Mouse (Mus musculus): ENCODE data around the gene Ccdc153. TPM values are rescaled to one million over a fixed set of nuclear protein-coding genes. Genes with fewer than 3 reads are reported as not detected.

Ccdc153 gene
- total RNA-seq (2021), result 2.0 and 3.7 TPM in 2 replicates
- long read RNA-seq, result 0 reads

DNA sequence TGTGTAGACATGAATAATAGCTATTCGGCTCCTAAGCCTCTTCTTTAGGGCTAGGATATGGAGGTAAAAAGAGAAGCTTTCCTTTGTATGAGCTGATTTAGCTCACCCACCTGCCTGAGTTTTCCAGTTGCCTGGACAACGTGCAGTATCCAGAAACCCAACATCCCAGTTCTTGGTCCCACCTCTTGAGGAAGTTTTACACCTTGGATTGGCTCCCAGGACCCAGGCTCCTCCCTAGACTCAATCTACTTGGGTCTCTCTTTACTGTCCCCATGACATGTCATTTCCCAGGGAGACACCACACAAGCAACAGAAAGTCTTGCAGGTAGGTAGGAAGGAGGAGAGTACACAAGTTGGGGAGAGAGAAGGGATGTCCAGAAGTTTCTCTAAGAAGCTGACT is at the start of gene Ccdc153:
Gene Ccdc153, plus strand, starts transcription at position 278 of the 400 bp plus-strand sequence.
- no peak for DNase-seq

DNA sequence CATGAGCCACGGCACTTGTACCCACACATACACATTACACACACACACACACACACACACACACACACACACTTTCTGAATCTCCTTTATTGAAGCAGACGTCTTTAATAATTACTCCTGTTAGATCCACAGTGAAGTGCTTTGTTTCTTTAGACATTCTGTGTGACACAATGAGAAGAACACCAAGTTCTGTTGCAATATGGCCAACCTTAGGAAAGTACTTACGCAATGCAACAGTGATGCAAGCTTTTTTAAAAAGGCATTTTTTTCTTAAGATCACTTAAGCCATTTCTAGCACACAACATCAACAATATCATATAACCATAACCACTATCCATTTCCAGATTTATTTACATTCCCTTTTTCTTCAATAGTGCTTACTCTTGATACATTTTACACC is 49.3 kb upstream of the Ccdc153 start:
- no peak for DNase-seq

- no peak for DNase-seq
Measured at GRCm38 (mm10) chr9:44192312-44192711, 48.2 kb upstream of the Ccdc153 start.

GRCm38 (mm10) chr9:44192794-44193193 is 47.7 kb upstream of the Ccdc153 start:
- DNase-seq, result no peak

DNA sequence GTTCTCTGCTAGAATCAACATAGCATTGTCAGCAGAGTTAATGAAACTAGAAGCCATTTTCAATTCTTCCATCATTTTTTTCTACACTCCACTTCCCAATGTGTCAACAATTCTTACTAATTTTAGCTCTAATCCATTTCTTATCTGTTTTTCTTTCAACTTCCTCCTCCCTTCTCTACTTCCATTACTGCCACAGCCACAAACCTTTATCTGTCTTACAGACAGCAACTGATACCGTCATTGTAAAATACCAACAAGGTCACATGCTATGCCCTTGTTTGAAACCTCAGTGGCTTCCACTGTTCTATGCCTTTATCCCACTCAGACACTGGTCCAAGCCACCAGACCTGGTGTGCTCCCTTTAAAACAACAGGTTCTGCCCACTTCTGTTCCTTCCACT is 46.5 kb upstream of the Ccdc153 start:
- DNase-seq, result no peak

GRCm38 (mm10) chr9:44196354-44196753 is 44.1 kb upstream of the Ccdc153 start:
- DNase-seq, result no peak

GRCm38 (mm10) chr9:44199166-44199565 is 41.3 kb upstream of the Ccdc153 start:
- DNase-seq, result no peak

GRCm38 (mm10) chr9:44199580-44199979 is 40.9 kb upstream of the Ccdc153 start:
- no peak for DNase-seq

GRCm38 (mm10) chr9:44200458-44200857 is 40.0 kb upstream of the Ccdc153 start:
- no peak for DNase-seq

DNA sequence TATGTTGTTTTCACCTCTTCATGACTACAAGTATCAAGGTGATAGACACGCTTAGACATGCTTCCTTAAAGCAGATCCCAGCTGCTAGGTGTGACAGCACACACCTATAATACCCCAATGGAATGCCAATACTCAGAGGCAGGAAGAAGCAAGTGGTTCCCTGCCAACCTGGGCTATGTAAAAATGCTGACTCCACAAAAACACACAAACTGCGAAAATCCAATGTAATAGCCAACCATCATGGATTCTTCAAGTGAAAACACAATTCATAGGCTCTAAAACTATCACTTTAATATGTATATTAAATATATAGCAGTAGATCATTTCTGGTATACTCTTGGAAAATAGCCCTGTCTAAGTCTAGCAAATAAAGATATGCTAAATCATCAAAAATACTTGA is 32.6 kb upstream of the Ccdc153 start:
- no peak for DNase-seq

DNA sequence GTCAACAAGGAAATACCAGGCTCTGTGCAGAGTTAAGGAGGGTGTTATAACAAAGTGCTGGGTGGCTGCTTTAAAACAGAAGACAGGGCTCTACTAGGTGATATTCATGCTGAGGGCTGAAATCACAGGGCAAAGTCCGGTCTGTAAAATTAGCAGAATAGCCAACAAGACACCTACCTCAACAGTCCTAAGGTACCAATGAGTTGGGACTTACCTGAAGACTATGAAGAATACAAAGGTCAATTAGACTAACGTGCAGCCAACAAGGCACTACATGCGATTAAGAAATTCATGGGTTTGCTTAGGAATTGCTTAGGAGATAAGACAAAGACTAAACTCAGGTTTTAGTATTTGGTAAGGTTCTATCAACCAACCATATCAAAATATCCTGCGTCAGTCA is 31.1 kb upstream of the Ccdc153 start:
- no peak for DNase-seq

DNA sequence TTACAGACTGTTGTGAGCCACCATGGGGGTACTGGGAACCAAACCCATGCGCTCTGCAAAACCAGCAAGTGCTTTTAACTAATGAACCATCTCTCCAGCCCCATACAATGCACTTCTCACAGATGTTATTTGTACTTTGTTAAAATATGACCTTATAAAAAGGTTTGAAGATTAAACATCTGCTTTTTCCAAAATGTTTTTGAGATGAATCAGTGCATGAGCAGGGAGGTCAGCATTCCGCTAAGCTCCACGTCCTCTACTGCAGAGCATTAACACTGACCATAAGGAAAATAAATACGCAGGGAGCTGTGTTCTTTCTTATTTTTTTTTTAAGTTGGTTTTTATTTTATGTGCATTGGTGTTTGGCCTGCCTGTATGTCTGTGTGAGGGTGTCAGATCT is 28.1 kb upstream of the Ccdc153 start:
- DNase-seq, result no peak

- DNase-seq, result no peak
Measured at GRCm38 (mm10) chr9:44213538-44213937, 26.9 kb upstream of the Ccdc153 start.

GRCm38 (mm10) chr9:44225993-44226392 is 14.5 kb upstream of the Ccdc153 start:
- DNase-seq, result no peak

DNA sequence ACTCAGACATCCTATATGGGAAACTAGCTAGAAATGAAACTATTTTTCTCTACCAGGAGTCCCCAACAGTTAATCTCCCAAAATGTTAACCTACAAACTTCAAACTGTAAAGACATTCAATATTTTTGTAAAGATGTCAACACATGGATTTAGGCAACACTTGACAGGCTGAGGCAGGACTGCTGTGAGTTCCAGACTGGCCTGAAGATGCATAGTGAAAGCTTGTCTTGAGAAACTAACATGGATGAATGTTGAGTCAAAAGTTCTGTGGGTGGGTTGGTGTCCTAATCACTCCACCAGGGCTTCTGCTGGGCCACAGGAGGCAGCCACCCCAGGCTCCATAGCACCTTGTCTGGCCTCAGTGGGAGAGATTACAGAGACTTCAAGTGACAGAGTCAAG is 8.9 kb upstream of the Ccdc153 start:
- DNase-seq, result no peak

DNA sequence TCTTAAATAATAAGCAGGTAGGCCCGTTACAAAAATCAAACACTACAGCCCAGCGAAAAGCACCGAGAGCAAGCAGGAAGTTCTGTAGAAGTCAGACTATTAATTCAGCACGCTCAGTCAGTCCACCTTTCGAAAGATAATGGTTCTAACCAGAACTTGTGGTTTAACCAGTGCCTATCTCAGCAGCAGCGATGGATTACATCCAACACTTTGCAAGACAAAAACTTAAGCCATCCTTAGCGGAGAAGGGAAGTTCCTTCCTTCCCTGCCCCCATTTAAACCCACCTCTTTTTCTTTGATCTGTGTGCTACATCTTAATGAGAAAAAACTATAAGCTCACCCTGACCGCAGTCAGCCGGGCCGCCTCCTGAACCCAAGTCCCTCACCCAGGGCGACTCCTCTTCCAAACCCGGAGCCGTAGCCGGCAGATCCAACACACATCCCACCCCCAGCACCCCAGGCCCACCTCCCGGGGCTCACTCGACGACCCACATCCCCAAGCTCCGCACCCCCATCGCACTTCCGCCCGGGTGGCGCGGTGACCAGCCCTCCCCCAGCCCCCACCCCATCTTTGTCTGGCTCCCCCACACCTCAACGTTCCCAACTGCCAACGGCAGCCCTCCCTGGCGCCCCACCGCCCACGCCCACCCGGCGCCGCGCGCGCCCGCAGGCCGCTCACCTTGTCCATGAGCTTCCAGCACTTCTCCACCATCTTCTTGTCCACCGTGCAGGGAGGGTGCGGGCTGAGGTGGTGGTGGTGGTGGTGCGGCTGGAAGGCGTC is 7.3 kb upstream of the Ccdc153 start:
- no peak for DNase-seq

DNA sequence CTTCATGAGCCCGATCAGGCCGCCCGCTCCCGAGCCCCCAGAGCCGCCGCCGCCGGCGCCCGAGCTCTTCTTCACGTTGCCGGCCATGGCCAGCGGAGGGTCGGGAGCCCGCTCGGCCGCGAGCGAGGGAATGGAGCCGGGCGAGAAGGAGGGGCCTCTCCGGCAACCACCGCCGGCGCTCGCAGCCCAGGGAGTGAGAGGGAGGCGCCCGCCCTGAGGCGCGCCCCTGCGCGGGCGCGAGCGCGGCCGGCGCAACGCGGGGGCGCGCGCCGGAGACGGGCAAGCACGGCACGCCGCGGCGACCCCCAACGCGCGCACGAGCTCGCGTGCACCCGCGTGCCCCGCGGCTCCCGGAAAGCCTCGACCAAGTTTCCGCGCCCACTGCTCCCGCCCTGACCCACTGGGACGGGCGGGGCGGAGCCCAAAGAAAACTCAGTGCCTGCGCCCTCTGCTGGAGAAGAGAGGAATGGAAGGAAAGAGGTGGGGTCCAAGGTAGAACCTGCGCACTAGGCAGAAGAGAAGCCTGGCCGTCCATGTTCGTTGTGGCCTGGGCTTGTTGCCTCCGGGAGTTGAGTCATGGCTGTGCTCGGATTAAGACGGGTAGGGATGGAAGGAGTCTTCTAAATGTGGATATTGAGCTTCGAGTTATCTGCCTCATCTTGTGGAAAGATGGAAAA is 6.5 kb upstream of the Ccdc153 start, which contains the start of gene Cbl:
Gene Cbl, minus strand, starts transcription at position 248 of the 677 bp plus-strand sequence.
- DNase-seq, result peak; percentile 97

DNA sequence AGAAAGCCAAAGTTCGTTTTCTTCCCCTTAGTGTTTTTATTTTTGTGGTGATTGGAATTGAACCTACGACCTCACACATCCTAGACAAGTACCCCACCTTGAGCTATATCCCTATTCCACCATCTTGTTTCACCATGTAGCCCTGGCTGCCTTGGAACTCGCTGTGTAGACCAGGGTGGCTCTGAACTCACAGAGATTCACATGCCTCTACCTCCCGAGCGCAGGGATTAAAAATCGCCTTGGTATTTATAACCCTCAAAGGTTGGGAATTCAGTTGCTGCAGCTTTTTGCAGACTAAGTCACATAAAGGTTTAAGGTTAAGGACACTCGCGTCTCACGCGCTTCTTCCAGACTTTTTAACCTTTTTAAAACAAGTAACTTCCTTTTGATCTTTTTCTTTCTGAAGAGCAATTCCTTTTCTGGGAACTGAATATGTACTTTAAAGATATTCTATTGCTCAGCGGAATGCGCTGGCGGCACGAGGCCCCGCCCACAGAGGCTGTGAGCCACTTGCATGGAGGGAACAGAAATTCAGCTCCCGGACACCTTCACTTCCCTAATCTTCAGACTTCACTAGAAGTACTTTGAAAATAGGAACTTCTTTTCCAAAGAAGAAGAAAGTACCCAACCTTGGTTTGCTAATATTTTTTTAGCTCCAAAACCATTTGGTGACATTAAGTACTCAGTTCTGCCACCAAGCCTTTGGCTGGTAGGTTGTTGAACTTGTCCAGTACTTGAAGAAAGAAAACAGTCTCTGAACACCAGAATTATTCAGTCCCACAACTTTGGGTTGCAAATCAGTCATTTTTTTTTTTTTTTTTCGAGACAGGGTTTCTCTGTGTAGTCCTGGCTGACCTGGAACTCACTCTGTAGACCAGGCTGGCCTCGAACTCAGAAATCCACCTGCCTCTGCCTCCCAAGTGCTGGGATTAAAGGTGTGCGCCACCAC is 5.7 kb upstream of the Ccdc153 start:
- peak; percentile 66 for DNase-seq

- no peak for DNase-seq
Measured at GRCm38 (mm10) chr9:44236601-44237000, 3.9 kb upstream of the Ccdc153 start.

GRCm38 (mm10) chr9:44237128-44237527 is 3.3 kb upstream of the Ccdc153 start:
- no peak for DNase-seq

DNA sequence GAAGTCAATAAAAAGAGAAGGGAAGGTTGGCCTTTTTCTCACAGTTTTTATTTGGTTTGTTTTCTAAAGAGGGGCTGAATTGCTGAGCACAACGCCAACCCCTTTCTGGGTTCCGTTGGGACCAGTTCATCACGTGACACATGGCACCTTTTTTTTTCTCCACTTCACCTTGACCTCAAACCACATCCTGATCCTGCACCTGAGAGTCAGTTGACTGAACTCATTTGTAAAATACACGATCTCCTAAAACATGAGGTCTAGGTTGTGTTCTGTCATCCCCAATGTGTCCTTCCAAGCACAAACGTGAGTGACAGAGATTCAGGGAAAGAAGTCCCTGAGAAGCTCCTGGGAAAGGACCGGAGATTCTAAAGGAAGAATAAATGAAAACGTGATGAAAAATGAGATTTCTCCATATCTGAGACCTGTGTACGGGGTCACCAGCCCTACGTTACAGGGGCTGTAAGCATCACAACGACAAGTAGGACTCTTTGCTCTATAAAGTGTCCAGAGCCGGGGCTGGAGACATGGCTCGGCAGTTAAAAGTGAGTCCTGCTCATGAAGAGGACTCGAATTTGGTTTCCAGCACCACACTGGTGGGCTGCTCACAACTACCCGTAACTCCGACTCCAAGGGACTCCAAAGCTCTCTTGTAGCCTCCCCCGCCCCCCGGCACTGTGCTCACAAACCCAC is 1.8 kb upstream of the Ccdc153 start:
- DNase-seq, result no peak

DNA sequence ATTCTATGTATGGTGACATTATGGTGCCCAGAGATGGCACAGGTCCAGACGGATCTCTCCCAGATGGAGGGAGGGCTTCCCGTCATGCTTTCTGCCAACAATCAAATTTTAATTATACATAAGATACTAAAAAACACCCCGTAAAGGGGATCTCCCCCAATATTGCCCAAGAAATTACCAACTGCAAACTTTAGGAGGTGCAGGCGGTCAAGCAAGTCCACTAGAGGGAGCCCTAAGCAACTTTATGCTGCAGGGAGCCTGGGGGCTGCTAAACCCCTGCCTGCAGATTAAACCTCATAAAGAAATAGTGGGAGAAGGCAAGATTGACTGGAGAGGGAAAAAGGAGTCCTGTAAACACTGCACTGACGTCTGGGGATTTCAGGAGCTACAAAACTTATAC is 1.0 kb upstream of the Ccdc153 start:
- peak; percentile 32 for DNase-seq
